Mouse (Mus musculus) CH12.LX (cell line): Measurements from ENCODE around the gene Pknox1. TPM values are rescaled to one million over a fixed set of nuclear protein-coding genes. Genes with fewer than 3 reads are reported as not detected.

Source experiments
- DNase-seq: peaks from one replicate; pipeline ENCODE4 v3.0.0-alpha.2; 2013; ENCODE audit errors: extremely low read depth
- H3K27ac ChIP-seq: 2 replicates; pipeline ENCODE4 v1.5.1; 2012; ENCODE audit warnings: low read depth, mild to moderate bottlenecking, control low read depth, moderate library complexity; ENCODE audit not compliant: insufficient read depth
- H3K27me3 ChIP-seq: replicated peaks from 2 replicates; pipeline ENCODE3; 2012; ENCODE audit warnings: inconsistent platforms
- H3K36me3 ChIP-seq, 2 experiments: replicated peaks in 1 of 2; 2 replicates each; pipeline versions ENCODE3 to v1.6.1; 2012; ENCODE audit warnings: inconsistent platforms in 1 of 2, low read length in 1 of 2, mild to moderate bottlenecking in 1 of 2, mixed read lengths in 1 of 2, moderate library complexity in 1 of 2; ENCODE audit not compliant: control insufficient read depth in 1 of 2, insufficient read depth in 1 of 2
- H3K4me1 ChIP-seq, 2 experiments: 2 replicates each; pipeline ENCODE4 v1.6.1; 2012; ENCODE audit warnings: inconsistent platforms in 1 of 2, moderate library complexity in 1 of 2; ENCODE audit not compliant: insufficient read depth in 2 of 2, control insufficient read depth in 1 of 2
- H3K4me2 ChIP-seq: 2 replicates; pipeline ENCODE4 v1.6.1; 2012; ENCODE audit warnings: low read depth, mild to moderate bottlenecking, control low read depth; ENCODE audit not compliant: poor library complexity, insufficient read depth, severe bottlenecking
- H3K4me3 ChIP-seq, 3 experiments: fragments of 150-350 bp in 1 of 3; sonication (generic) in 1 of 3; replicated peaks in 1 of 3; 2 replicates each; pipeline versions ENCODE3 to v1.5.1; 2011 to 2012; ENCODE audit warnings: low read depth in 2 of 3, low read length in 2 of 3, mild to moderate bottlenecking in 2 of 3, moderate library complexity in 2 of 3, control low read depth in 1 of 3, improper control_type of control experiment in 1 of 3, inconsistent platforms in 1 of 3, mixed read lengths in 1 of 3; ENCODE audit not compliant: poor library complexity in 1 of 3
- H3K79me2 ChIP-seq: replicated peaks from 2 replicates; pipeline ENCODE4 v1.6.1; 2012; ENCODE audit warnings: mild to moderate bottlenecking, moderate library complexity; ENCODE audit not compliant: control insufficient read depth, poor library complexity, insufficient read depth, severe bottlenecking; ENCODE audit errors: extremely low read depth
- H3K9ac ChIP-seq: 2 replicates; pipeline ENCODE4 v1.6.1; 2012; ENCODE audit warnings: low read depth, mild to moderate bottlenecking, control low read depth, moderate library complexity; ENCODE audit not compliant: insufficient read depth
- H3K9me3 ChIP-seq: replicated peaks from 2 replicates; pipeline ENCODE3; 2012; ENCODE audit warnings: low read length, inconsistent platforms, mixed read lengths
- BHLHE40 ChIP-seq: IDR thresholded peaks from 2 replicates; pipeline ENCODE4 v1.6.1; 2011; ENCODE audit warnings: mild to moderate bottlenecking, low read depth, low read length, improper control_type of control experiment
- ELF1 ChIP-seq: IDR thresholded peaks from 2 replicates; pipeline ENCODE4 v1.6.1; 2014; ENCODE audit warnings: low read depth, mild to moderate bottlenecking, inconsistent platforms, low read length, improper control_type of control experiment
- EP300 ChIP-seq: IDR thresholded peaks from 2 replicates; pipeline ENCODE4 v1.6.1; 2011; ENCODE audit warnings: low read length, improper control_type of control experiment
- GABPA ChIP-seq: IDR thresholded peaks from 2 replicates; pipeline ENCODE4 v1.6.1; 2012; ENCODE audit warnings: low read depth, low read length, improper control_type of control experiment, inconsistent platforms; ENCODE audit not compliant: insufficient replicate concordance
- HCFC1 ChIP-seq: IDR thresholded peaks from 2 replicates; pipeline ENCODE4 v1.6.1; 2012; ENCODE audit warnings: low read depth, mild to moderate bottlenecking, inconsistent platforms, low read length, improper control_type of control experiment
- MAX ChIP-seq: IDR thresholded peaks from 2 replicates; pipeline ENCODE4 v1.6.1; 2011; ENCODE audit warnings: low read length, improper control_type of control experiment
- MXI1 ChIP-seq: IDR thresholded peaks from 2 replicates; pipeline ENCODE4 v1.6.1; 2011; ENCODE audit warnings: mild to moderate bottlenecking, low read depth, low read length, improper control_type of control experiment
- MYC ChIP-seq: IDR thresholded peaks from 2 replicates; pipeline ENCODE4 v1.6.1; 2011; ENCODE audit warnings: low read depth, mild to moderate bottlenecking, improper control_type of control experiment, low read length
- NELFE ChIP-seq: IDR thresholded peaks from 2 replicates; pipeline ENCODE4 v1.6.1; 2011; ENCODE audit warnings: low read depth, low read length, improper control_type of control experiment
- PAX5 ChIP-seq: IDR thresholded peaks from 2 replicates; pipeline ENCODE4 v1.6.1; 2012; ENCODE audit warnings: low read length, inconsistent platforms, mixed read lengths
- POLR2A ChIP-seq: IDR thresholded peaks from 2 replicates; pipeline ENCODE4 v1.6.1; 2011; ENCODE audit warnings: low read depth, mild to moderate bottlenecking, improper control_type of control experiment, low read length
- POLR2AphosphoS2 ChIP-seq: IDR thresholded peaks from 2 replicates; pipeline ENCODE4 v1.6.1; 2011; ENCODE audit warnings: low read depth, low read length, improper control_type of control experiment
- SIN3A ChIP-seq: IDR thresholded peaks from 2 replicates; pipeline ENCODE4 v1.6.1; 2012; ENCODE audit warnings: low read length, improper control_type of control experiment, inconsistent platforms
- SMC3 ChIP-seq: IDR thresholded peaks from 2 replicates; pipeline ENCODE4 v1.6.1; 2011; ENCODE audit warnings: low read depth, low read length, improper control_type of control experiment
- TBP ChIP-seq: conservative IDR thresholded peaks from 2 replicates; pipeline ENCODE4 v1.6.1; 2011; ENCODE audit warnings: low read depth, low read length, improper control_type of control experiment
- TCF12 ChIP-seq: IDR thresholded peaks from 2 replicates; pipeline ENCODE4 v1.6.1; 2014; ENCODE audit warnings: low read depth, mild to moderate bottlenecking, inconsistent platforms, low read length, improper control_type of control experiment
- USF1 ChIP-seq: IDR thresholded peaks from 2 replicates; pipeline ENCODE4 v1.6.1; 2014; ENCODE audit warnings: low read depth, mild to moderate bottlenecking, inconsistent platforms, low read length, improper control_type of control experiment
- ZKSCAN1 ChIP-seq: IDR thresholded peaks from 2 replicates; pipeline ENCODE4 v1.6.1; 2012; ENCODE audit warnings: low read depth, inconsistent platforms, low read length, improper control_type of control experiment, borderline replicate concordance
- ZMIZ1 ChIP-seq: IDR thresholded peaks from 2 replicates; pipeline ENCODE4 v1.6.1; 2012; ENCODE audit warnings: low read depth, mild to moderate bottlenecking, inconsistent platforms, low read length, improper control_type of control experiment
- dilution Hi-C: fragments of 300-500 bp; cut with MboI; formaldehyde crosslinking; loops from 2 replicates; pipeline ENCODE4 v1.14.3; 2020; ENCODE audit warnings: low sequenced_read_pairs; ENCODE audit not compliant: extremely low pct_unique_long_range_greater_than_20kb, extremely low pct_ligation_motif_present
- in situ Hi-C: fragments of 300-500 bp; cut with MboI; formaldehyde crosslinking; loops from 3 replicates; pipeline ENCODE4 v1.14.3; 2019; ENCODE audit warnings: low sequenced_read_pairs, low pct_ligation_motif_present, low pct_unique_long_range_greater_than_20kb, mixed read lengths
- polyA plus RNA-seq: library from polyadenylated mRNA; unstranded; fragments of >175 nt; gene quantifications from 2 replicates; pipeline ENCODE4 v1.2.1, GENCODE M21; 2012; ENCODE audit warnings: low read depth; ENCODE audit not compliant: insufficient read length
- total RNA-seq, 2 experiments: library from RNA; depleted of rRNA; stranded (reverse); fragments of 300-350 nt in 1 of 2; fragments of >200 nt in 1 of 2; gene quantifications; 2 replicates each; pipeline ENCODE4 v1.2.3; 2012 to 2014

Pknox1 gene
- total and polyA plus RNA-seq, 3 experiments: 15.1 to 22.3 (median 20.5) TPM

DNA sequence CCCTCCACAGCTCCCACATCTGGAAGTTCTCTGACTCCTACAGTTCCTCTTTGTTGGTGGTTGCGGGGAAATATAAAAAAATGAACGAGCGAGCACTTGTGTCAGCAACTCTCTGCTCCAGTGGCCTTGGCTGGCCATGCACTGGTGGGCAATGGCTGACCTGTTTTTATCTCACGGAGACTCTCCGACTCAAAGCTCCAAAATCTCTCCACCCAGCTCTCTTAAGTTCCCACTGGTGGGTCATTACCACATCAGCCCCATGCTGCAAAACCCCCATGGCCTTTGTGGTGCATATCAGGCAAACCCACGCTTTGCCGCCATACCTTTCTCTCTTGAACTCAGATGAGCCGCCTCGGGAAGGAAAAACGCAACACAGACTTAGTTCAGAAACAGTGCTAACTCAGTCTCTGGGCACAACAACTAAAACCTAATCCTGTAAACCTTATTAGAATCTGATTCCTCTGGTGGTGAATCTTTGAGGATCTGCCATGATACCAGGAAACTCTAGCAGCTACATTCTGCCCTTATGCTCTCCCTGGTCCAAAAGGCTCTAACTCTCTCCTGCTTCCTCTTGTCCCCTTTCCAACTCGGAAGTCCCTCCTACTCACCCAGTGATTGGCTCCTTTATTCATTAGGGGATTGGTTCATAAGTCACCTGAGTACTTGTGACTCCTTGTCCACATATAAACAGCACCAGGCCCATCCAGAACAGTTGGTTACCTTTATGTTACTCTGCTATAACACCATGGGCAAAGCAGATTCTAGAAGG is 5.3 kb upstream of the Pknox1 start:
- Histone ChIP-seq H3K9ac (peak overlapping the region; percentile 95), H3K4me2 (peak overlapping the region; percentile 92), H3K9me3 (no peaks in the 10 kb centered on the region), H3K4me1 (peaks cover 4 to 27% of the 10 kb centered on the region in 2 experiments; a peak in 3 of 4 replicates), H3K36me3 (peaks cover 4 to 24% of the 10 kb centered on the region in 2 experiments), H3K27me3 (no peaks in the 10 kb centered on the region), H3K4me3 (peak overlapping the region; percentile 65 to 92 (median 80)), H3K79me2 (peaks cover 6% of the 10 kb centered on the region; the same call in 1 of the 2 replicates)
- in situ Hi-C loops: no loop called here
- DNase-seq: peak; percentile 85
- TF ChIP-seq TCF12 (peak; percentile 52; the same call in 1 of the 2 replicates), MYC (peak; percentile 76), NELFE (peak; percentile 97), ZMIZ1 (peak; percentile 85; the same call in 1 of the 2 replicates), POLR2AphosphoS2 (peak; percentile 93), MXI1 (0 out of 2 replicates have a peak, but pooled peaks have one; percentile 33), TBP (peak; percentile 98), MAX (no peak; the same call in 1 of the 2 replicates), ELF1 (peak; percentile 83), POLR2A (peak; percentile 96), BHLHE40 (peak; percentile 82), SIN3A (peak; percentile 65; the same call in 1 of the 2 replicates), SMC3 (no peak), USF1 (peak; percentile 28; the same call in 1 of the 2 replicates), EP300 (no peak), PAX5 (no peak), HCFC1 (peak; percentile 67), ZKSCAN1 (no peak)
- TF ChIP-seq, all 38 proteins: peak for 13
- dilution Hi-C loops: no loop called here
- peak overlapping the region; percentile 26; the same call in 1 of the 2 replicates for H3K27ac ChIP-seq

DNA sequence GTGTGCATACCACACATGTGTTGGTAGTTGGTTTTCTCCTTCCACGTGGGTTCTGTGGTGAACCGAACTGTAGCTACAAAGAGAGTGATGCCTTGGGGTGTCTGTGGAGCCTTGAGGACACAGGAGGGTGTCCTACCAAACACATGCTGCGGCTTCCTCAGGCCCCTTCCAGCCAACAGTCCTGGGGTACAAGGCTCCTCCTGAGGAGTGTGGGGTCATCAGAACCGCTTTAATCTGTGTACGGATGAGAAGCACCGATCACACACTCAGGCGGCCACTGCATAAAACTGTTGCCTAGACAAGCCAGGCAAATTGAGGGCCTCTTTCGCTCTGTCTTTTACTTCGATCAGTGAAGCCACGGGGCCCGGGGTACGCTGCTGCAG is 911 bp upstream of the Pknox1 start:
- H3K79me2 ChIP-seq: peaks cover 28% of the 10 kb centered on the region
- H3K27ac ChIP-seq: peak overlapping the region; percentile 40
- peak; percentile 26 for DNase-seq
- dilution Hi-C loops: no loop called here
- H3K4me2 ChIP-seq: peak overlapping the region; percentile 39
- H3K4me1 ChIP-seq: peaks cover 7 to 33% of the 10 kb centered on the region in 2 experiments
- peak; percentile 40; the same call in 1 of the 2 replicates for TF ChIP-seq MYC
- TF ChIP-seq MXI1: peak; percentile 34; the same call in 1 of the 2 replicates
- no peak for TF ChIP-seq GABPA
- TF ChIP-seq, all 38 proteins: peak for 2
- H3K36me3 ChIP-seq: peaks cover 0 to 10% of the 10 kb centered on the region in 2 experiments
- H3K9ac ChIP-seq: peak overlapping the region; percentile 91
- H3K9me3 ChIP-seq: no peaks in the 10 kb centered on the region
- H3K4me3 ChIP-seq: peak overlapping the region; percentile 59 to 70 (median 61)
- H3K27me3 ChIP-seq: no peaks in the 10 kb centered on the region
- in situ Hi-C loops: no loop called here
